Mouse (Mus musculus) spleen, postnatal 4 days (tissue): ENCODE data around the gene Tnnc1.

ENCODE experiments used
- DNase-seq, 2 experiments: peaks; one replicate each; pipeline ENCODE4 v3.0.0; 2022; ENCODE audit warnings: low spot score in 2 of 2

The Tnnc1 gene

GRCm38 (mm10) chr14:31213868-31214267 lies 5.8 kb downstream of the Tnnc1 start:
- no peak for DNase-seq

GRCm38 (mm10) chr14:31214684-31215083 lies 6.6 kb downstream of the Tnnc1 start:
- no peak for DNase-seq

GRCm38 (mm10) chr14:31215157-31216002 lies 7.3 kb downstream of the Tnnc1 start:
- peak; percentile 68 to 85 for DNase-seq

DNA sequence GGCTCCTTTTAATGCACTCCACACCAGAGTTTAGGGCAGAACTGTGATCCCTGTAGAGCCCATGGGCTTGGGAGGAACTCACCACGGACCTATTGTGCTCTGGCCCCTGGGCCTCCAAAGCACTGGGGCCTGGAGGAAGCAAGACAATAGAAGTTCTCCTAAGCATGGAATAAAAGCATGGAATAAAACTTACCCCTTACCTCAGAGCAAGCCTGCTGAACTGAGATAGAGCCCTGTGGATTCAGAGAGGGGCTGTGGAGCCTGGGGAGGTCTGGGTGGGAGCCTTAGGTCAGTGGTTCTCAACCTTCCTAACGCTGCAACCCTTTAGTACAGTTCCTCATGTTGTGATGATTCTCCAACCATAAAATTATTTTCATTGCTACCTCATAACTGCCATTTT lies 8.7 kb downstream of the Tnnc1 start, which contains the start of gene Nisch:
Nisch (minus strand) TSS at position 101 of the 400 bp plus-strand sequence.
- DNase-seq = no peak

DNA sequence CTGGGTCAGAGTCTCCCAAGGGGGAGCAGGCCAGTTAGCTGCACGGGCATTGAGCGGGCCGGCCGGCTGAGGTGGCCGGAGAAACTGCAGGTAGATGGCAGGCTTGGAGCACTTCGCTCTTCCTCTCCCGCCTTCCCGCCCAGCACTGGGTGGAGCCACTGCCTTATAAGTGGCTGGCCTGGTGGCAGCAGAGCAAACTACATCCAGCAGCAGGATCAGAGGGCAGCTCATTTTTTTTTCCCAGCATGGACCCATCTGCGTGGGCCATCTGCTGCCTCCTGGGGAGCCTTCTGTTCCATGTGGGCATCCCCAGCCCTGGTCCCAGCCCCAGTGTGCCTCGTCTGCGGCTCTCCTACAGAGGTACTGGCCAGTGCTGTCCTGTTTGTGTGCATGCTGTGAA lies 9.6 kb downstream of the Tnnc1 start, which contains the start of gene Sema3g:
Sema3g (plus strand) TSS at position 195 of the 400 bp plus-strand sequence.
- peak; percentile 62 to 80 for DNase-seq

DNA sequence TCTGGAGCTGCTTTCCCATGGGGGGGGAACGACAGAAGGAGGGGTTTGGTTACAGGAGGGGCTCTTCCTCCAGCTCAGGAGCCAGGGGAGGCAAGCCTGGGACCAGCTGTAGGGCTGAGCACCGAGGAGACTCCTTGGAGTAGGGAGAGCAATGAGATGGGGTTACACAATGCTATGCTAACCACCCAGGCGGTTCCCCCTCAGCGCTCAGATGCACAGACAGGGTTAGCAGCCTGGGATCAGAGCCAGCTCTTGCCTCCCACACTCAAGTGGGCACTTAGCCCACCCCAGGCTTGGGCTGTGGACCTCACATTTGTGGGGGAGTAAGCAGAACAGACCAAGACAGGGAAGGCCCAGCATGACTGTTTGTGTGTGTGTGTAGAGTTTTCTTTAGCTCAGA lies 18.9 kb downstream of the Tnnc1 start:
- DNase-seq = no peak

- DNase-seq = no peak
Observed at GRCm38 (mm10) chr14:31228234-31228633, 20.1 kb downstream of the Tnnc1 start.

- no peak for DNase-seq
Observed at GRCm38 (mm10) chr14:31230442-31230841, 22.3 kb downstream of the Tnnc1 start.

DNA sequence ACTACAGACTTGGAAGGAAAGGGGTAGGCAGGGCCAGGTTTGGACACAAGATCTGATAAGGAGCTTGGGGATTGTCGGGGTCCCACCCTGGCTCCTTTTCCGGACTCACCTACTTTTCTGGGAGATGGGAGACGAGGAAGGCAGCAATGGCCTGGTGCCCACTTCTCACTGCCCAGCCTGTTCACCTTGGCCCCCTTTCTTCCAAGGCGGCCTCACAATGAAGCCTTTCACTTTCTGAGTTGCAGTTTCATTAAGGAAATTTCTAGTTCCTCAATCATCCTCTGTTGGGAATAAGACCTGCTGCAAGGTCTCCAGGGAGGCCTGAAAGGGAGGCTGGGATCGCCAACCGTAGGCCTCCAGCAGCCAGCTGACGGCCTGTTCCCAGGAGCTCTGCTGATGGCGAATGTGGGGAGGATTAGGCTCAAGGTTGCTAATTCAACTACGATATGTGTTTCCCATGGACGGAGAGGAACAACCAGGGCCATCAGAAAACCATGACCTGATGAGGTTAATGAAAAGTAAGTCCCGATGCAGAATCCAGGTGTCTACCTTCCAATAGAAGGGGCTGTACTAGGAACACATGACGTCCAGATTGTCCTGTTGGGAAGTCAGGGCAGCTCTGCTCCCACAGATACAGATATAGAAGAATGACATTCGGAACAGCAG lies 24.4 kb downstream of the Tnnc1 start:
- no peak for DNase-seq

GRCm38 (mm10) chr14:31233070-31233995 lies 25.2 kb downstream of the Tnnc1 start:
- DNase-seq = no peak

GRCm38 (mm10) chr14:31233996-31234591 lies 26.0 kb downstream of the Tnnc1 start:
- DNase-seq = peak; percentile 73 to 87

DNA sequence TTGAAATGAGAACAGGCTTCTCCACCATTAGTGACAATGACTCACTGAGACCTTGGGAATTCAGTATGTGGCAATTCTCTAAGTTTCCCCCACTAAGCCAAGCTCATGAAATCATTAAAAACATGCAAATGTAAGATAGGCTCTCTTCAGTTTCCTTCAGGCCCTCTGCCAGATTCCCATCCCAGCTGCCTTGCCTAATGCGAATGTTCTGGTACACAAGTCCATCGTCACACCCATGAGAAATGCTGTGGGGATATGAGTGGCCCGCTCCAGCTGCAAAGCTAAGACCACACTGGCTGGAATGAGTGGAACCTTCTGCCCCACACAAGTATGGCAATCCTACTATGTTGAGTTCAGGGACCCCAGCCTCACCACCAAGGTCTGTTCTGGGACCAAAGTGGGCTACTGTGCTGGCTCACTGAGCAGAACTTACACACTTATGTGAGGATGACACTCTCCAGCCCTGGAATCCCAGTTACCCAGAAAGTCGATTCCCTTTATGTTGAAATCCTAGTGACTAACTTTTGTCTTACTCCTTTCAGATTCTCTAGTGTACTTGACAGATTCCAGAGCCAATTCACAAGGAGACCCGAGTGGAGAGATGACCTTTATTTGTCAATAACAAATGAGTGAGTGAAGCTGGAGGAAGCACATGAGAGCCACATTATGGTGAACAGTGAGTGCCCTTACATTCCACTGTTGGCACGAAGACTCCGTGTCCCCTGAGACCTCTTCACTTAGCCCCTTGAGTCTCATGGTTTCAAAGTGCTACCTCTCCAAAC lies 29.2 kb downstream of the Tnnc1 start:
- DNase-seq = no peak

GRCm38 (mm10) chr14:31240528-31240927 lies 32.4 kb downstream of the Tnnc1 start:
- no peak for DNase-seq

GRCm38 (mm10) chr14:31244777-31245176 lies 36.7 kb downstream of the Tnnc1 start:
- no peak for DNase-seq

GRCm38 (mm10) chr14:31245946-31246345 lies 37.8 kb downstream of the Tnnc1 start:
- no peak for DNase-seq

DNA sequence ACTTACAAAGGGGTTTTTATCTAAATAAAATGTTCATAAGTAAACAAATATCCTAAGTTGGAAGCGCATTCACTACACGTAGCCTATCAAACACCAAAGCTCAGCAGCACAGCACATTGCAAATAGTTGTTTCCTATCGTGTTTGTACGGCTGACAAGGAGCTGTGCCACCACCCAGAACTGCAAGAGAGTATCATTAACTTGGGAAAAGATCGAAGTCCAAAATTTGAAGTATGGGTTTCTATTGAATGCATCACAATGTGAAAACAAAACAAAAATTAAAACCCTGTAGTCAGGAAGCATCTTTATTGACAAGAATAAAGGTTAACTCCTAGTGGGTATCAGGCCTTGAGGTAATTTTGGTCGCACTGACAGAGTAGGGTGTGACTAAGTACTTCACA lies 40.3 kb downstream of the Tnnc1 start:
- no peak for DNase-seq

DNA sequence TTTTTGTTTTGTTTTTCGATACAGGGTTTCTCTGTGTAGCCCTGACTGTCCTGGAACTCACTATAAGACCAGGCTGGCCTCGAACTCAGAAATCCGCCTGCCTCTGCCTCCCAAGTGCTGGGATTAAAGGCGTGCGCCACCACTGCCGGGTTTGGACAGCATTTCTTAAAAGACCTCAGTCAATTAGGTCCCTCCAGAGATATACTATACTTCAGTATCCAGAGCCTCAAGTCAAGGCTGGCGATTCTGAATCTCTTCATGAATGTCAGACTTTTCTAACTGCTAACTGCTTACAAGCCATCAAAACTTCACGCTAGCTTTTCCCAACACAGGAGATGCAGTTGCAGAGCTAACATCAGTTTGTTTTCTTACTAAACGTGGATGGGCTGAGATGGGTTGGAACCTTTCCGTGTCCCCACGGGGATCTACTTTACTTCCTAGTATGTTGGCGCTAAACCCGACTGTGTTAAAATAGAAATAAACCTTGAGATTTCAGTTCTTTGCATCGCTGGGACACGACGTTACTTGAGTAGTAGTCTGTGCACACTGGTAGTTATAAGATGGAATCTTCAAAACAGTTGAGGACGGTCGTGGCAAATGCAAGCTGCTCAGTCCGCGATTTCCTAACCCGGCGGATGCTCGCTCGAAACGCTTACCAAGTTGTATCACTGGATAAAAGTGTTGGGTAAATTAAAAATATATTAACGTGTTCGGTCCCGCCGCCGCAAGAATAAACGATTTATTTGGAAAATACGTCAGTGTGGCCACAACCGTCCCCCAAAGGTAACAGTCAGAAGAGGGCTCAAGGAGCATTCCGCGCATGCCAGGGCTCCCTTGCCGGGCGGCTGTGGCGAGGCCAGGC lies 42.3 kb downstream of the Tnnc1 start:
- peak in 1 of 2 experiments; percentile 31 for DNase-seq

GRCm38 (mm10) chr14:31251084-31251604 lies 43.0 kb downstream of the Tnnc1 start, which contains the start of the genes Phf7 and Bap1:
Gene Phf7, minus strand, starts transcription at chr14:31251317.
Gene Bap1, plus strand, starts transcription at chr14:31251450.
- peak; percentile 95 to 98 for DNase-seq

- no peak for DNase-seq
Observed at GRCm38 (mm10) chr14:31251626-31252025, 43.5 kb downstream of the Tnnc1 start.
